Mouse (Mus musculus): ENCODE results near the gene Zfp574. TPM values are rescaled to one million over a fixed set of nuclear protein-coding genes. Genes with fewer than 3 reads are reported as not detected.

Zfp574 gene
- total and polyA plus RNA-seq, 3 experiments, result 16.3 to 30.2 TPM; not detected in 1

- H3K27ac ChIP-seq (ENCODE audit: control insufficient read depth, low read depth, low read length), result no peak overlapping the region
- peaks cover 9 to 37% of the 10 kb centered on the region in 2 experiments for H3K4me1 ChIP-seq (ENCODE audit: control insufficient read depth in 1 of 2, insufficient read depth in 2 of 2, low read length in 2 of 2)
- peak; percentile 82 for DNase-seq (ENCODE audit: low read depth, low spot score)
- H3K36me3 ChIP-seq (ENCODE audit: control insufficient read depth in 1 of 2, insufficient read depth in 2 of 2, low read length in 2 of 2), result peaks cover 4 to 31% of the 10 kb centered on the region in 2 experiments
- H3K9ac ChIP-seq (ENCODE audit: control insufficient read depth, low read depth, low read length, poor library complexity, severe bottlenecking), result no peak overlapping the region
- peaks cover 36% of the 10 kb centered on the region for H3K79me2 ChIP-seq (ENCODE audit: control insufficient read depth, insufficient read depth, low read length, poor library complexity)
- H3K4me3 ChIP-seq (ENCODE audit: control insufficient read depth in 1 of 2, insufficient read depth in 1 of 2, low read depth in 2 of 2, low read length in 2 of 2), result no peak overlapping the region
- TF ChIP-seq POLR2AphosphoS2 (IDR thresholded peaks at IDR 0.05; ENCODE audit: low read length), result no peak
- TF ChIP-seq TBP (IDR thresholded peaks at IDR 0.05; ENCODE audit: low read depth, low read length), result no peak
- TF ChIP-seq MAZ (IDR thresholded peaks at IDR 0.05; ENCODE audit: low read depth, low read length), result 0 out of 2 replicates have a peak, but pooled peaks have one; percentile 53
- TF ChIP-seq POLR2AphosphoS5 (IDR thresholded peaks at IDR 0.05; ENCODE audit: borderline replicate concordance, low read depth, low read length), result no peak
- no peak for TF ChIP-seq CHD1 (IDR thresholded peaks at IDR 0.05; ENCODE audit: low read depth, low read length)
- TF ChIP-seq SMC3 (IDR thresholded peaks at IDR 0.05; ENCODE audit: low read depth, low read length), result peak; percentile 43
- TF ChIP-seq MAFK (IDR thresholded peaks at IDR 0.05; ENCODE audit: borderline replicate concordance, low read depth, low read length), result no peak
- TF ChIP-seq ETS1 (IDR thresholded peaks at IDR 0.05; ENCODE audit: low read depth, low read length), result no peak
- no peak for TF ChIP-seq CHD2 (IDR thresholded peaks at IDR 0.05; ENCODE audit: low read length)
- TF ChIP-seq MXI1 (IDR thresholded peaks at IDR 0.05; ENCODE audit: low read depth, low read length), result 0 out of 2 replicates have a peak, but pooled peaks have one; percentile 21
- TF ChIP-seq ZNF384 (IDR thresholded peaks at IDR 0.05; ENCODE audit: low read depth, low read length), result no peak
- peak; percentile 50 to 71 (median 71) for TF ChIP-seq CTCF (IDR thresholded peaks at IDR 0.05 in 2 of 3, conservative IDR thresholded peaks at IDR 0.05 in 1 of 3; ENCODE audit: control insufficient read depth in 1 of 3, insufficient read depth in 1 of 3, low read depth in 2 of 3, low read length in 3 of 3, poor library complexity in 1 of 3, severe bottlenecking in 1 of 3)
- TF ChIP-seq EP300 (IDR thresholded peaks at IDR 0.05; ENCODE audit: low read depth in 1 of 2, low read length in 2 of 2), result no peak
- no peak for TF ChIP-seq ZC3H11A (IDR thresholded peaks at IDR 0.05; ENCODE audit: low read depth, low read length)
- TF ChIP-seq RAD21 (IDR thresholded peaks at IDR 0.05; ENCODE audit: low read depth, low read length), result peak; percentile 50
- no peak for TF ChIP-seq HCFC1 (IDR thresholded peaks at IDR 0.05; ENCODE audit: low read depth, low read length)
- no peak for TF ChIP-seq TAL1 (IDR thresholded peaks at IDR 0.05; ENCODE audit: low read length)
- TF ChIP-seq BHLHE40 (IDR thresholded peaks at IDR 0.05; ENCODE audit: borderline replicate concordance, low read depth, low read length), result no peak
- no peak for TF ChIP-seq ELF1 (IDR thresholded peaks at IDR 0.05; ENCODE audit: low read depth, low read length)
- no peaks in the 10 kb centered on the region for H3K27me3 ChIP-seq (ENCODE audit: control insufficient read depth in 1 of 2, insufficient read depth in 2 of 2, low read length in 2 of 2)
- no peaks in the 10 kb centered on the region for H3K9me3 ChIP-seq (replicated peaks; ENCODE audit: insufficient read depth, low read length)
Observed at GRCm38 (mm10) chr7:25082510-25082909, 10.1 kb downstream of the Zfp574 start.

GRCm38 (mm10) chr7:25084621-25085020 is 12.3 kb downstream of the Zfp574 start:
- H3K27me3 ChIP-seq (ENCODE audit: control insufficient read depth in 1 of 2, insufficient read depth in 2 of 2, low read length in 2 of 2), result no peaks in the 10 kb centered on the region
- peaks cover 3 to 24% of the 10 kb centered on the region in 2 experiments; a peak in 3 of 4 replicates for H3K4me1 ChIP-seq (ENCODE audit: control insufficient read depth in 1 of 2, insufficient read depth in 2 of 2, low read length in 2 of 2)
- peak; percentile 75 for DNase-seq (ENCODE audit: low read depth, low spot score)
- H3K27ac ChIP-seq (ENCODE audit: control insufficient read depth, low read depth, low read length), result peak overlapping the region; percentile 73
- no peak overlapping the region for H3K4me3 ChIP-seq (ENCODE audit: control insufficient read depth in 1 of 2, insufficient read depth in 1 of 2, low read depth in 2 of 2, low read length in 2 of 2)
- H3K9ac ChIP-seq (ENCODE audit: control insufficient read depth, low read depth, low read length, poor library complexity, severe bottlenecking), result peak overlapping the region; percentile 40
- peaks cover 15% of the 10 kb centered on the region for H3K79me2 ChIP-seq (ENCODE audit: control insufficient read depth, insufficient read depth, low read length, poor library complexity)
- H3K9me3 ChIP-seq (replicated peaks; ENCODE audit: insufficient read depth, low read length), result no peaks in the 10 kb centered on the region
- H3K36me3 ChIP-seq (ENCODE audit: control insufficient read depth in 1 of 2, insufficient read depth in 2 of 2, low read length in 2 of 2), result peaks cover 4 to 22% of the 10 kb centered on the region in 2 experiments
- TF ChIP-seq POLR2AphosphoS2 (IDR thresholded peaks at IDR 0.05; ENCODE audit: low read length), result peak; percentile 64; the same call in 1 of the 2 replicates
- TF ChIP-seq ETS1 (IDR thresholded peaks at IDR 0.05; ENCODE audit: low read depth, low read length), result no peak
- no peak for TF ChIP-seq ZNF384 (IDR thresholded peaks at IDR 0.05; ENCODE audit: low read depth, low read length)
- TF ChIP-seq SIN3A (IDR thresholded peaks at IDR 0.05; ENCODE audit: low read length), result peak; percentile 44
- TF ChIP-seq ELF1 (IDR thresholded peaks at IDR 0.05; ENCODE audit: low read depth, low read length), result no peak
- no peak for TF ChIP-seq NELFE (IDR thresholded peaks at IDR 0.05; ENCODE audit: low read depth, low read length)
- no peak for TF ChIP-seq HCFC1 (IDR thresholded peaks at IDR 0.05; ENCODE audit: low read depth, low read length)
- peak; percentile 63 to 78 for TF ChIP-seq EP300 (IDR thresholded peaks at IDR 0.05; ENCODE audit: low read depth in 1 of 2, low read length in 2 of 2)
- TF ChIP-seq MEF2A (IDR thresholded peaks at IDR 0.05; ENCODE audit: extremely low read depth, insufficient replicate concordance, low read depth, low read length, poor library complexity, severe bottlenecking), result no peak
- TF ChIP-seq USF2 (IDR thresholded peaks at IDR 0.05; ENCODE audit: borderline replicate concordance in 1 of 2, insufficient read depth in 1 of 2, low read depth in 1 of 2, low read length in 2 of 2), result no peak
- TF ChIP-seq MAZ (IDR thresholded peaks at IDR 0.05; ENCODE audit: low read depth, low read length), result no peak
- 0 out of 2 replicates have a peak, but pooled peaks have one; percentile 29 for TF ChIP-seq RCOR1 (IDR thresholded peaks at IDR 0.05; ENCODE audit: low read depth, low read length)
- TF ChIP-seq TCF12 (IDR thresholded peaks at IDR 0.05; ENCODE audit: low read depth, low read length), result peak; percentile 33; the same call in 1 of the 2 replicates
- TF ChIP-seq POLR2AphosphoS5 (IDR thresholded peaks at IDR 0.05; ENCODE audit: borderline replicate concordance, low read depth, low read length), result no peak
- peak; percentile 73 for TF ChIP-seq GATA1 (IDR thresholded peaks at IDR 0.05; ENCODE audit: low read depth, low read length)
- TF ChIP-seq MAX (IDR thresholded peaks at IDR 0.05; ENCODE audit: low read length), result no peak
- no peak for TF ChIP-seq CHD1 (IDR thresholded peaks at IDR 0.05; ENCODE audit: low read depth, low read length)
- TF ChIP-seq TBP (IDR thresholded peaks at IDR 0.05; ENCODE audit: low read depth, low read length), result no peak
- TF ChIP-seq KAT2A (conservative IDR thresholded peaks at IDR 0.05; ENCODE audit: low read depth, low read length), result no peak
- TF ChIP-seq JUND (IDR thresholded peaks at IDR 0.05; ENCODE audit: low read depth, low read length), result no peak
- no peak for TF ChIP-seq POLR2A (IDR thresholded peaks at IDR 0.05; ENCODE audit: control insufficient read depth in 1 of 2, insufficient read depth in 1 of 2, low read depth in 1 of 2, low read length in 2 of 2, poor library complexity in 1 of 2)

Measured in MEL (cell line).